Mouse (Mus musculus) lung, adult 2 months (tissue): Measurements from ENCODE around the gene Smim10l2a.

Source experiments
- CTCF ChIP-seq: fragments of 200-500 bp; IDR thresholded peaks from 2 replicates; pipeline ENCODE4 v1.5.1; 2011; ENCODE audit warnings: mild to moderate bottlenecking, low read length, control low read depth; ENCODE audit not compliant: insufficient read depth
- POLR2A ChIP-seq: fragments of 200-500 bp; IDR thresholded peaks from 2 replicates; pipeline ENCODE4 v1.6.1; 2011; ENCODE audit warnings: low read depth, mild to moderate bottlenecking, control low read depth, low read length, borderline replicate concordance; ENCODE audit errors: extremely low read depth

DNA sequence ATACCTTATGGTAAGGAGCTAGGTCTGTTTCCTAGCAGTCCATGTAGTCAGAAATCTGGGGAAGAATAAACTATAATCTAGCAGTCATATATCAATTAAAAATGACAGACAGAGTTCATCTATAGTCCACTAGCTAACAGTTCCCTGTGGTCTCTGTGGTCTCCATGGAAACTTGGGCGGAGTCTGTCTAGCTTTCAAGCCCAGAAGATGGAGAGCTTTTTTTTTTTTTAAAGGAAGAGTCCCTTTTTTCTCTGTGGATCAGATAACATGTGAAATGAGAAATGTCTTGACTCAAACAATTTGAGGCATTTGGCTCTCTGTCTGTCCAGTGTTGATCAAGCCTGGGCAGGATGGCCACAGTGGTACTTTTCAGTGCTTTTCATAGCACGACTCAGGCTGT, 9.8 kb downstream of the Smim10l2a start:
- TF ChIP-seq POLR2A, result no peak
- TF ChIP-seq CTCF, result no peak
